Mouse (Mus musculus): ENCODE data around the gene Chat. TPM values are rescaled to one million over a fixed set of nuclear protein-coding genes. Genes with fewer than 3 reads are reported as not detected.
"Not testable (repeated sequence)": the region's sequence is repeated elsewhere in the genome, so short reads cannot be mapped to it uniquely, and the experiment has no call there.

The Chat gene
- polyA plus RNA-seq, 1 experiment, result 1.4 TPM

DNA sequence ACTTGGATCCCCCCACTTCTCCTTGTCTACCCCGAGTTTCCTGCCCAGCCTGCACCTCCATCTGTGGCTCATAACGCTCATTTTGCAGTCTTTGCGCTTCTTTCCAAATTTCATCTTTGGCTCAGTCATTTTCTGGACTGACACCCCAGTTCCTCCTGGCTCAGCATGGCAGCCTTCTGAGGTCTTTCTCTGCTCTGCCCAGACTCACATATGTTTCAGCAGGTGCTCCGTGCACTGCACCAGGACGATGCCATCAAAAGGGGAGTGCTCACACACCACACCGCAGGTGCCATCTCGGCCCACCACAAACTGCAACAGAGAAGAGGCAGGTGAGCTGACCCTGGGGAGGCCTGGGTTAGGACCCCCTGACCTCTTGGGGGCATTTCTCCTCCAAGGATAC lies 41.8 kb downstream of the Chat start:
- H3K27me3 ChIP-seq (ENCODE audit: control insufficient read depth, insufficient read depth, low read length), result no peaks in the 10 kb centered on the region
- no peak for TF ChIP-seq POLR2A (IDR thresholded peaks at IDR 0.05; ENCODE audit: low read depth, low read length)
- TF ChIP-seq CTCF (IDR thresholded peaks at IDR 0.05; ENCODE audit: extremely low read depth, insufficient read length, insufficient replicate concordance, low read depth, low read length), result no peak
- no peak overlapping the region for H3K4me3 ChIP-seq (ENCODE audit: low read depth, low read length)
- 78% methylated on average over 7 of the region's 7 CpGs for WGBS
- H3K4me1 ChIP-seq (ENCODE audit: control insufficient read depth, insufficient read depth, insufficient read length, low read length), result no peaks in the 10 kb centered on the region
- H3K27ac ChIP-seq (ENCODE audit: insufficient read depth, low read depth, low read length), result no peak overlapping the region
- no peaks in the 10 kb centered on the region for H3K36me3 ChIP-seq (ENCODE audit: control insufficient read depth, insufficient read depth, low read length)

DNA sequence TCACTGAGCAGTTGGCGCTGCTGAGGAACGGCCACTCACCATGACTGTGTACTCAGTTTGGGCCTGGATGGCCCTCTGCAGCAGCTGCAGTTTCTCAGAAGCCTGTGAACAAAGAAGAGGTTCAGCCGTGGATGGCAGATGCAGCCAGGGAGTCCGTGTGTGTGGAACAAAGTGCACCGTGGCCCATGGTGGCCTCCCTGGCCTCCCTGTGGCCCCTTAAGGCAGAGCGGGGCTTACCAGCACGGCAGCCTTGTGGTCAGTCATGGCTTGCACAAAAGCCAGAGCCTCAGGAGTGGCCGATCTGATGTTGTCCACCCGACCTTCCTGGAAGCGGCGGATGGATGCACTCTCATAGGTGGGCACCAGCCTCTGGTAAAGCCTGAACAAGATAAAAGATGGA lies 47.0 kb downstream of the Chat start:
- Histone ChIP-seq H3K4me1 (ENCODE audit: control insufficient read depth, insufficient read depth, insufficient read length, low read length) (no peaks in the 10 kb centered on the region), H3K27ac (ENCODE audit: insufficient read depth, low read depth, low read length) (no peak overlapping the region), H3K36me3 (ENCODE audit: control insufficient read depth, insufficient read depth, low read length) (no peaks in the 10 kb centered on the region), H3K27me3 (ENCODE audit: control insufficient read depth, insufficient read depth, low read length) (no peaks in the 10 kb centered on the region), H3K4me3 (ENCODE audit: low read depth, low read length) (no peak overlapping the region)
- TF ChIP-seq CTCF (IDR thresholded peaks at IDR 0.05; ENCODE audit: extremely low read depth, insufficient read length, insufficient replicate concordance, low read depth, low read length), result no peak
- no peak for TF ChIP-seq POLR2A (IDR thresholded peaks at IDR 0.05; ENCODE audit: low read depth, low read length)
- WGBS, result 80% methylated on average over 11 of the region's 11 CpGs

DNA sequence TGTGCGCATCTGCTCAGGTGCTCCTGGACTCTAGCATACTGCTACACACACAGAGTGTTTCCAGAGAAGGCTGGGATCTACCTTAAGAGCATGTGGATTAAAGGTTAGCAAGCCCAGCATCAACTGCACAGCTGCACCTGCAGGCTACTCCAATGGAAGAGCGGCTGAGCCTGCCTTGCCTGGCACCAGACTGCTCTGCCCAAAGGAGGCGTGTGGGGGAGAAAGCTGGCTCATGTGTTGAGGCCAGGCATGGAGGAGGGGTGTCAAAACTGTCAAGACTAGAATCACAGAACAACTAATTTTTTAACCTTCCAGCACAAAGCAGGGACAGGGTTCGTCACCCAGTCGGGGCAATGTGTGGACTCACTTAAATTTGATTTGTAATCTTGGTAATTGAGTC lies 53.7 kb downstream of the Chat start:
- no peak overlapping the region for H3K27ac ChIP-seq (ENCODE audit: insufficient read depth, low read depth, low read length)
- no peak for TF ChIP-seq CTCF (IDR thresholded peaks at IDR 0.05; ENCODE audit: extremely low read depth, insufficient read length, insufficient replicate concordance, low read depth, low read length)
- TF ChIP-seq POLR2A (IDR thresholded peaks at IDR 0.05; ENCODE audit: low read depth, low read length), result no peak
- 77% methylated on average over 5 of the region's 5 CpGs for WGBS
- H3K4me1 ChIP-seq (ENCODE audit: control insufficient read depth, insufficient read depth, insufficient read length, low read length), result no peaks in the 10 kb centered on the region
- H3K36me3 ChIP-seq (ENCODE audit: control insufficient read depth, insufficient read depth, low read length), result no peaks in the 10 kb centered on the region
- no peaks in the 10 kb centered on the region for H3K27me3 ChIP-seq (ENCODE audit: control insufficient read depth, insufficient read depth, low read length)
- H3K4me3 ChIP-seq (ENCODE audit: low read depth, low read length), result no peak overlapping the region

DNA sequence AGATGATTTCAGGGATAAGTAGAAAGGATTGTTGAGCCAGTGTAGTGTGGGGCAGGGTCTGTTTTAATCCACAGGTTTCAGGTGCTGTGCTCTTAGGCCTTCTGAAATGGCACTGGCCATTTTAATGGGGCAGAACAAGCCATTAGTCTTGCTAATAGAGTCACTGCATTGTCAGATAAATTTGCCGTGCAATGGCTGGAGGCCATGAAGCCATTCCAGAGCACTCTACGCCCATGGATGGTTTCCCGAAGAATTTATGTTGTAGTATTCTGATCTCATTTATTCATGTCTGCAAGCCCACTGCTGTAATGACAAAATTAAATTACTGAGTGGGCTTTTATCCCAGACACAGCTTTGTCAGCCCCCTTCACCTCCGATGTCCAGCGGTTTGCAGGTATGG lies 55.7 kb downstream of the Chat start:
- Histone ChIP-seq H3K27ac (ENCODE audit: insufficient read depth, low read depth, low read length) (no peak overlapping the region), H3K4me3 (ENCODE audit: low read depth, low read length) (no peak overlapping the region), H3K27me3 (ENCODE audit: control insufficient read depth, insufficient read depth, low read length) (no peaks in the 10 kb centered on the region), H3K36me3 (ENCODE audit: control insufficient read depth, insufficient read depth, low read length) (no peaks in the 10 kb centered on the region), H3K4me1 (ENCODE audit: control insufficient read depth, insufficient read depth, insufficient read length, low read length) (no peaks in the 10 kb centered on the region)
- no peak for TF ChIP-seq CTCF (IDR thresholded peaks at IDR 0.05; ENCODE audit: extremely low read depth, insufficient read length, insufficient replicate concordance, low read depth, low read length)
- TF ChIP-seq POLR2A (IDR thresholded peaks at IDR 0.05; ENCODE audit: low read depth, low read length), result no peak
- 91% methylated on average over 5 of the region's 5 CpGs for WGBS

DNA sequence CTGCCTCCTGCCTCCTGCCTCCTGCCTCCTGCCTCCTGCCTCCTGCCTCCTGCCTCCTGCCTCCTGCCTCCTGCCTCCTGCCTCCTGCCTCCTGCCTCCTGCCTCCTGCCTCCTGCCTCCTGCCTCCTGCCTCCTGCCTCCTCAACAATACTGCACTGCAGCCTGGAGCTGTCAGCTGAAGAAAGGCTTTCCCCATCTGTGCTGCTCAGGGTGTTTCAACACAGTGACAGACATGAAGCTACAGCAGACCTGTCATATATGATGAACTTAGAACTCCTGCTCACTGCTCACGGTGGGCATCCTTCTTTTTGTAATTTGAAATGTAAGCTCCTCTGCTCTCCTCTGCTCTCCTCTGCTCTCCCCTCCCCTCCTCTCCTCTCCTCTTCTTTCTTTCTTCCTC lies 60.4 kb downstream of the Chat start:
- not testable (repeated sequence) for H3K27me3 ChIP-seq (ENCODE audit: control insufficient read depth, insufficient read depth, low read length); H3K4me1 ChIP-seq (ENCODE audit: control insufficient read depth, insufficient read depth, insufficient read length, low read length); H3K27ac ChIP-seq (ENCODE audit: insufficient read depth, low read depth, low read length); H3K4me3 ChIP-seq (ENCODE audit: low read depth, low read length); H3K36me3 ChIP-seq (ENCODE audit: control insufficient read depth, insufficient read depth, low read length)
- 50% methylated on average over 1 of the region's 1 CpGs for WGBS

DNA sequence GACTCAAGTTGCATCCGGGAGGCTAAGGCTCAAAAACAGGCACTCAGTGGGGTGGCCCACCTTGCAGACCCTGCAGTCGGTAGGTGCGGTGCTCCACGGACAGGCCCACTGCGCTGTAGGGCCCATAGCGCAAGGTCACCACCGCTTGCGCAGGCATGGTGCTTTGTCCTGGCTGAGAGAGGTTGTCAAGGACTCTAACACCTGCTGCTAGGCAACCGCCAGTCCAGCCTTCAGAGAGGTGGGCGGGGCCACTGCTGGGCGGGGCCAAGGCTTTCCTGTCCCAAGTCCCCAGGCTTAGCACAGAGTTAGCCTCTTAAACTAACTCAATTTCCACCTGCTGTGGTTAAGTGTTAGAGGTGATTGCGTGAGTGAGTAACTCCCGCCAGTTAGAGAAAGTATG lies 77.6 kb downstream of the Chat start, which contains the start of gene 1700024G13Rik:
Gene 1700024G13Rik, minus strand, starts transcription at position 196 of the 400 bp plus-strand sequence.
- WGBS, result 7% methylated on average over 13 of the region's 13 CpGs

DNA sequence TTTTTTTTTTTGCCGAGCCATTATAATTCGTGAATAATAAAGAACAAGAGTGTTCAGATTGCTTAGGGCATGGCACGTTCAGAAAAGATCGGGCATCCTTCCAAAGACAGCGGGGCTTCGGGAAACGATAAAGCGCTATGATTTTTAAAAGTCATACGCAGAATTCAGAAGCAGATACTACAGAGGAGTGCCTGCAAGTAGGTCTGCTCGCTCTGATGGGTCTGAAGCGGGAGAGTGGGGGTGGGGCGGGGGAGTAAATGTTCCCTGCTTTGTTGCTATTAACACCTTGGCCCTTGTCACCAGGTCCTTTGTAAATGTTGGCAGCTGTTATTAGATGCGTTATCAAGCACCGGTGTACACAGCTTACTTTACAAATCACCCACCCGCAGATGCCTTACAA lies 84.2 kb downstream of the Chat start:
- Histone ChIP-seq H3K27ac (ENCODE audit: insufficient read depth, low read depth, low read length) (no peak overlapping the region), H3K4me1 (ENCODE audit: control insufficient read depth, insufficient read depth, insufficient read length, low read length) (no peaks in the 10 kb centered on the region), H3K36me3 (ENCODE audit: control insufficient read depth, insufficient read depth, low read length) (no peaks in the 10 kb centered on the region), H3K27me3 (ENCODE audit: control insufficient read depth, insufficient read depth, low read length) (no peaks in the 10 kb centered on the region), H3K4me3 (ENCODE audit: low read depth, low read length) (no peak overlapping the region)
- 37% methylated on average over 15 of the region's 15 CpGs for WGBS
- TF ChIP-seq CTCF (IDR thresholded peaks at IDR 0.05; ENCODE audit: extremely low read depth, insufficient read length, insufficient replicate concordance, low read depth, low read length), result no peak
- TF ChIP-seq POLR2A (IDR thresholded peaks at IDR 0.05; ENCODE audit: low read depth, low read length), result no peak

More for the DNA sequence above, 77.6 kb downstream of the Chat start, which contains the start of gene 1700024G13Rik:
- Histone ChIP-seq H3K27ac (ENCODE audit: insufficient read depth, low read depth, low read length) (no peak within 1 kb of the TSS), H3K36me3 (ENCODE audit: control insufficient read depth, insufficient read depth, low read length) (no peaks in the 10 kb centered on the region), H3K4me3 (ENCODE audit: low read depth, low read length) (no peak within 1 kb of the TSS), H3K27me3 (ENCODE audit: control insufficient read depth, insufficient read depth, low read length) (no peaks in the 10 kb centered on the region), H3K4me1 (ENCODE audit: control insufficient read depth, insufficient read depth, insufficient read length, low read length) (0 out of 2 replicates have a peak, but pooled peaks cover 2% of the 10 kb centered on the region)
- no peak for TF ChIP-seq POLR2A (IDR thresholded peaks at IDR 0.05; ENCODE audit: low read depth, low read length)
- no peak for TF ChIP-seq CTCF (IDR thresholded peaks at IDR 0.05; ENCODE audit: extremely low read depth, insufficient read length, insufficient replicate concordance, low read depth, low read length)

DNA sequence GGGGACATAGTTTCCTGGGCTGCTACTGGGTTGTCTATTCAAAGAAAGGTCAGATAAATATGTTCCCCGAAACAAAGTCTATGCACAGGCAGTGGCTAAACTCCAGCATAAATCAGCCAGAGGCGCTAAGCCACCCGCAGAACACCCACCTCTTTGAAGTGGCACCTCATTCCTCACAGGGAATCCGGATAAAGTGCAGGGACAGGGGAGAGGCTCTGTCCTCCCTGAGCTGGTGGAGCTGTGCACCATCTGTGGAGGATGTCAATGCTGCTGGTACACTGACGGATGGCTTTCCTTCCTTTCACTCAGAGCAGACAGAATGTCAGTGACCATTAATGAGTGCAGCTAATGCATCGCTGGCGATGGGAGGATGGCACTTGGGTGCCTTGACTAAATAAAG lies 84.7 kb downstream of the Chat start:
- WGBS, result 40% methylated on average over 7 of the region's 7 CpGs
- Histone ChIP-seq H3K27me3 (ENCODE audit: control insufficient read depth, insufficient read depth, low read length) (no peaks in the 10 kb centered on the region), H3K36me3 (ENCODE audit: control insufficient read depth, insufficient read depth, low read length) (no peaks in the 10 kb centered on the region), H3K4me3 (ENCODE audit: low read depth, low read length) (no peak overlapping the region), H3K4me1 (ENCODE audit: control insufficient read depth, insufficient read depth, insufficient read length, low read length) (no peaks in the 10 kb centered on the region), H3K27ac (ENCODE audit: insufficient read depth, low read depth, low read length) (no peak overlapping the region)
- TF ChIP-seq CTCF (IDR thresholded peaks at IDR 0.05; ENCODE audit: extremely low read depth, insufficient read length, insufficient replicate concordance, low read depth, low read length) (no peak), POLR2A (IDR thresholded peaks at IDR 0.05; ENCODE audit: low read depth, low read length) (no peak)
